Mouse (Mus musculus) ES-Bruce4 (cell line): Measurements from ENCODE around the gene Enthd1. TPM values are rescaled to one million over a fixed set of nuclear protein-coding genes. Genes with fewer than 3 reads are reported as not detected.

Experiments used
- H3K27ac ChIP-seq: 2 replicates; pipeline ENCODE4 v1.5.1; 2012; ENCODE audit warnings: low read length, inconsistent platforms; ENCODE audit not compliant: insufficient read depth
- H3K27me3 ChIP-seq: 2 replicates; pipeline ENCODE4 v1.6.1; 2012; ENCODE audit warnings: mild to moderate bottlenecking, low read length, inconsistent platforms; ENCODE audit not compliant: control insufficient read depth, poor library complexity, insufficient read depth, severe bottlenecking
- H3K36me3 ChIP-seq: 2 replicates; pipeline ENCODE4 v1.6.1; 2012; ENCODE audit warnings: inconsistent platforms, mild to moderate bottlenecking, low read length, moderate library complexity; ENCODE audit not compliant: control insufficient read depth, poor library complexity, insufficient read depth, severe bottlenecking
- H3K4me1 ChIP-seq: one replicate; pipeline ENCODE4 v1.8.1; 2011; ENCODE audit warnings: low read length; ENCODE audit not compliant: control insufficient read depth, insufficient read depth
- H3K4me3 ChIP-seq: 2 replicates; pipeline ENCODE4 v1.5.1; 2011; ENCODE audit warnings: low read depth, mild to moderate bottlenecking, low read length
- H3K9ac ChIP-seq: 2 replicates; pipeline ENCODE4 v1.6.1; 2012; ENCODE audit warnings: low read depth, mild to moderate bottlenecking, inconsistent platforms; ENCODE audit not compliant: poor library complexity, severe bottlenecking
- H3K9me3 ChIP-seq: replicated peaks from 2 replicates; pipeline ENCODE4 v1.6.1; 2012; ENCODE audit warnings: mild to moderate bottlenecking, low read length, inconsistent platforms; ENCODE audit not compliant: control insufficient read depth, poor library complexity, insufficient read depth, severe bottlenecking
- CTCF ChIP-seq: IDR thresholded peaks from one replicate; pipeline ENCODE4 v1.8.1; 2011; ENCODE audit warnings: low read depth, low read length
- EP300 ChIP-seq: IDR thresholded peaks from 2 replicates; pipeline ENCODE4 v1.6.1; 2011; ENCODE audit warnings: low read depth, low read length; ENCODE audit not compliant: insufficient read depth
- POLR2A ChIP-seq: IDR thresholded peaks from one replicate; pipeline ENCODE4 v1.8.1; 2011; ENCODE audit warnings: low read length; ENCODE audit not compliant: insufficient read depth
- polyA plus RNA-seq: library from polyadenylated mRNA; stranded (reverse); fragments of >200 nt; gene quantifications from 2 replicates; pipeline ENCODE4 v1.2.4, GENCODE M21; 2011; ENCODE audit warnings: low read depth; ENCODE audit not compliant: missing spikeins, insufficient read depth, insufficient read length

Gene Enthd1
- polyA plus RNA-seq, 1 experiment, result not detected

DNA sequence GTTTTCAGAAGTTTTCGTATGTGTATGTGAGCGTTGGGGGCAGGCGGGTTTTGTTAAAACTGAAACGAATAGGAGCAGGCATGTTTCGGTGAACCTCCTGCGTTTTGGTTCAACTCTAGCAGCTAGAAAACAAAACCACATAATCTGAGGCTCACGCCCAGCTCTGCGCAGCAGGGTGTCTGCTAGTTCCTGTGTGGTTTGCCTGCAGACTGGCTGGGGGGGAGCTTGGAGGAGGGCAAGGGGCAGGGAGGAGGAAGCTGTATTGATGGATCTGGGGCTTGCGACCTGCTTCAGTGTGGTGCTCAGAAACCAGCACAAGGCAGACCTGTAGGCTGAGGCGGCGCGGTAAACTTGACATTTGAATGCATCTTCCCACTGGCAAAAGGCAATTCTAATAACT, 7.3 kb upstream of the Enthd1 start, which contains the start of gene Grap2:
Gene Grap2, plus strand, starts transcription at position 304 of the 400 bp plus-strand sequence.
- no peaks in the 10 kb centered on the region for H3K9me3 ChIP-seq
- H3K36me3 ChIP-seq, result no peaks in the 10 kb centered on the region
- no peak within 1 kb of the TSS for H3K9ac ChIP-seq
- peaks cover 1% of the 10 kb centered on the region for H3K4me1 ChIP-seq
- H3K27me3 ChIP-seq, result no peaks in the 10 kb centered on the region
- H3K27ac ChIP-seq, result no peak within 1 kb of the TSS
- H3K4me3 ChIP-seq, result peak within 1 kb of the TSS; percentile 19
- no peak for TF ChIP-seq EP300
- no peak for TF ChIP-seq CTCF
- no peak for TF ChIP-seq POLR2A

DNA sequence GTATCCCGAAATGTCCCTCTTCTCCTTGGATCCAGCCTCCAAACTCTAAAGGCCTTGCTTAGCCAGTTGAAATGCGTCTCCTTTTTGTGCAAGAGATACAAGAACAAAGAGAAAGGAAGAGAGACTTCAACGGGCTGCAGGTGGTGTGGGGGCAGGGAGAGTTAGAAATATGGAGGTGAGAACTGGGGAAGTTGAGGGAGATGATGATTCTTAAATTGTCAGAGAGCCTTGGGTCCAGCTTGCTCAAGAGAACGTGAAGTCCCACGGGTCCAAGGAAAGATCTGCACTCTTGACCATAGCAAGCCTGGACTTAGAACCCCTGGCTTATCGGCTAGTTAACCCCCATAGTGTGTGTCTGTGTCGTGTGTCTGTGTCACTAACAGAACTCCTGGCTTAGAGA, 6.7 kb upstream of the Enthd1 start:
- Histone ChIP-seq H3K4me3 (no peak overlapping the region), H3K9ac (no peak overlapping the region), H3K4me1 (peaks cover 1% of the 10 kb centered on the region), H3K27me3 (no peaks in the 10 kb centered on the region), H3K36me3 (no peaks in the 10 kb centered on the region), H3K27ac (no peak overlapping the region), H3K9me3 (no peaks in the 10 kb centered on the region)
- TF ChIP-seq CTCF (no peak), POLR2A (no peak), EP300 (no peak)

DNA sequence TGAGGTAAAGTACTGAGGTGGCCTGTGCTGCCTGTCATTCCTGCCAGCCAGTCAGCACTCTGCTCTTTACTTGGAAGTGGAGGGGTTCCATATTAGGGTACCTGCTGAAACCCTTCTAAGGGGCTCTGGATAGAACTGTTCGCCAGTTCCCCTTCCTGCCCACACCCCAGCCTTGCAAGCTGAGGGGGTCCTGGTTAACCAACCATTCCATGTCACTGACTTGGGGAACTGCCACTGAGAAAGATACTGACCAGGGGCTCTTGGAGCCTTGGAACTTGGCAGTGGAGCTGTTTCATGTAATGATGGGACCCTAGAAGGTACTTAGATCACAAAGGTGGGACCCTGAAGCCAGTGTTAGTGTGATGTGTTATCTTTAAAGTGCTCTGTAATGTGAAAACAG, 5.3 kb upstream of the Enthd1 start:
- TF ChIP-seq EP300 (no peak), CTCF (no peak), POLR2A (no peak)
- Histone ChIP-seq H3K36me3 (no peaks in the 10 kb centered on the region), H3K27ac (no peak overlapping the region), H3K9me3 (no peaks in the 10 kb centered on the region), H3K27me3 (no peaks in the 10 kb centered on the region), H3K4me3 (no peak overlapping the region), H3K9ac (no peak overlapping the region), H3K4me1 (peaks cover 1% of the 10 kb centered on the region)

DNA sequence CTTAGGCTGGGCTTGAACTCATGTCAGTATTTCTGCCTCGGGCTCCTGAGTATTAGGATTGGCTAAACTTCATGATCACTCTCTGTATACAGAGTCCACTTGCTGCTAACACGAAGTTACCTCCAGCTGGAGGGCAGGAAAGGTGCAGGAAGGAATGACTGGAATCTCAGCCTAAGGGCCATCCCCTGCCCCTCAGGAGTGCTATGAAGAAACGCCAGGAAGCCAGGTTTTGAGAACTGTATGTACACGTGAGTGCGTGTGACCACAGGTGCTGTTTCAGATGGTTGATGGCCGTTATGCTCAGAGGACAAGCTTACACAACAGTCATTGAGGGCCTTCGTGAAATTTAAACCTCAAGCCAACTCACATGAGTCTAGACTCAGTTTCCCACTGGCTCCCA, 4.2 kb upstream of the Enthd1 start:
- Histone ChIP-seq H3K9me3 (no peaks in the 10 kb centered on the region), H3K4me3 (no peak overlapping the region), H3K36me3 (no peaks in the 10 kb centered on the region), H3K27me3 (no peaks in the 10 kb centered on the region), H3K4me1 (peaks cover 1% of the 10 kb centered on the region), H3K27ac (no peak overlapping the region), H3K9ac (no peak overlapping the region)
- TF ChIP-seq CTCF (no peak), POLR2A (no peak), EP300 (no peak)

DNA sequence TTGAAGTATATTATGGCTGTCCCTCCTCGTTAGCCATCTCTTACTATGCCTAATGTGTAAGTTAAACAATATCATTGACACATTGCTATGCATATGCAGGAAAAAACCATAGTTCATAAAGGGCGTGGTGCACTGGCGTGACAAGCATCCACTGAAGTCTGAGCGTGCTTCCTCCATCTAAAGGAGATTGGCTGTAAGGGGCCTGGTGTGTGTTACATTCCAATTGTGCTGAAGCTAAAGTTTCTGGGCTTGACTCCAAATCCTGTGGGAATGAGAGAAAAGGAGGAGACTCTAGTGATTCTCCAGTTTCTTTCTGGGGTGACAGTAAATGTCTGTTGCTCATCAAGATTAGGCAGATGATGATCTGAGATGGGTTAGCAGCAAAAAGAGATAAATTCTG, 2.8 kb upstream of the Enthd1 start:
- no peak overlapping the region for H3K4me3 ChIP-seq
- H3K4me1 ChIP-seq, result peaks cover 1% of the 10 kb centered on the region
- no peaks in the 10 kb centered on the region for H3K9me3 ChIP-seq
- H3K27ac ChIP-seq, result no peak overlapping the region
- H3K9ac ChIP-seq, result no peak overlapping the region
- H3K27me3 ChIP-seq, result no peaks in the 10 kb centered on the region
- no peaks in the 10 kb centered on the region for H3K36me3 ChIP-seq
- TF ChIP-seq CTCF, result no peak
- no peak for TF ChIP-seq EP300
- TF ChIP-seq POLR2A, result no peak

DNA sequence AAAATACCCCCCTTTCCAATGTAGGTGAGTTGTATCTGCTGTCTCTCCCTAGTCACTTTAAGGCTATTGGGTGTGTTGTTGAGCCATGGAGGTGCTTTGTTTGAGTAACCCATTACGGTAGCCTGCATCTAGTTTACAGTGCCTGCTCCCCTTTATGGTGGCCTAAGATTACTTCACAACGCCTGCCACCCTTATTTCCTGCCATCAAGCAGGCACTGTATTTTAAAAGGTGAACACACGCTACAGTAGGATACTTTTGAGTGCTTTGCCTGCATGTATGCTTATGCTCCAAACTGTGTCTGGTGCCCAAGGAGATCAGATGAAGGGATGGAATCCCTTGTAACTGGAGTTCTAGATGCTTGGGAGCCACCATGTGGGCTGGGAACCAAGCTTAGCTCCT, 2.2 kb upstream of the Enthd1 start:
- Histone ChIP-seq H3K9me3 (no peaks in the 10 kb centered on the region), H3K36me3 (no peaks in the 10 kb centered on the region), H3K27me3 (no peaks in the 10 kb centered on the region), H3K4me3 (no peak overlapping the region), H3K4me1 (no peaks in the 10 kb centered on the region), H3K9ac (no peak overlapping the region), H3K27ac (no peak overlapping the region)
- TF ChIP-seq CTCF (no peak), POLR2A (no peak), EP300 (no peak)

DNA sequence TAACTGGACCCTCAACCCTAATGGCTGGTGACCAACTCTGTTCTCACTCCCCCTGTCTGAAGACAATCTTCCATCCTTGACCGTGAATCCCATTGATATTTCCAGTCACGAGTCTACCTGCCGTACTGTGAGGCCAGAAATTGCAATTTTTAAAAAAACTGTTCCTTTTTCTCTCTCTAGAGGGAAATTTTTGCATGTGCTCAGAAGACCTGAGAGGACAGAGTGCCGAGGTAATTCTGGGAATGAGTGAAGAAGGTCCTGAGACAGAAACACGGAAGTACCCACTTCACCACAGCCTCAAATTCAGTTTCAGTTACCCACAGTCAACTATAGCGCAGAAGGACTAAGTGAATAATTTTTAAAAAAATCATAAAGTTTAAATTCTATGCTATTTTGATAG, 1.7 kb upstream of the Enthd1 start:
- H3K4me3 ChIP-seq, result no peak overlapping the region
- no peaks in the 10 kb centered on the region for H3K36me3 ChIP-seq
- no peak for TF ChIP-seq CTCF
- no peak for TF ChIP-seq EP300
- TF ChIP-seq POLR2A, result no peak
- H3K27ac ChIP-seq, result no peak overlapping the region
- H3K27me3 ChIP-seq, result no peaks in the 10 kb centered on the region
- H3K9ac ChIP-seq, result no peak overlapping the region
- no peaks in the 10 kb centered on the region for H3K9me3 ChIP-seq
- no peaks in the 10 kb centered on the region for H3K4me1 ChIP-seq
